Mouse (Mus musculus) C2C12 (cell line): ENCODE results near the gene Trak1. TPM values are rescaled to one million over a fixed set of nuclear protein-coding genes. Genes with fewer than 3 reads are reported as not detected.

Source experiments
- H3K27me3 ChIP-seq: one replicate; pipeline ENCODE4 v1.6.1; 2011; ENCODE audit not compliant: control insufficient read depth, insufficient read depth, insufficient read length
- H3K36me3 ChIP-seq: one replicate; pipeline ENCODE4 v1.6.1; 2011; ENCODE audit not compliant: control insufficient read depth, insufficient read depth
- H3K4me3 ChIP-seq: one replicate; pipeline ENCODE4 v1.5.1; 2011; ENCODE audit warnings: mild to moderate bottlenecking, control low read depth; ENCODE audit not compliant: poor library complexity, insufficient read depth, severe bottlenecking
- H3K79me2 ChIP-seq: one replicate; pipeline ENCODE4 v1.6.1; 2011; ENCODE audit not compliant: control insufficient read depth, insufficient read depth
- H3K79me3 ChIP-seq: one replicate; pipeline ENCODE4 v1.6.1; 2011; ENCODE audit warnings: low read depth, control low read depth
- H3ac ChIP-seq: one replicate; pipeline ENCODE3; 2011; ENCODE audit warnings: low read depth; ENCODE audit not compliant: control insufficient read depth, insufficient read length
- CEBPB ChIP-seq: IDR thresholded peaks from one replicate; pipeline ENCODE4 v1.6.1; 2011; ENCODE audit warnings: low read depth, mild to moderate bottlenecking, control low read depth, moderate library complexity
- CTCF ChIP-seq: IDR thresholded peaks from one replicate; pipeline ENCODE4 v1.5.1; 2011; ENCODE audit not compliant: control insufficient read depth, insufficient read depth, insufficient read length
- FOSL1 ChIP-seq: IDR thresholded peaks from one replicate; pipeline ENCODE4 v1.8.0; 2011; ENCODE audit warnings: mild to moderate bottlenecking, low read length; ENCODE audit not compliant: poor library complexity, insufficient read depth, severe bottlenecking
- MAX ChIP-seq: IDR thresholded peaks from one replicate; pipeline ENCODE4 v1.6.1; 2011; ENCODE audit warnings: mild to moderate bottlenecking, control low read depth
- MYOD1 ChIP-seq: IDR thresholded peaks from one replicate; pipeline ENCODE4 v1.6.1; 2011; ENCODE audit warnings: low read depth; ENCODE audit not compliant: control insufficient read depth, insufficient read length
- MYOG ChIP-seq: IDR thresholded peaks from one replicate; pipeline ENCODE4 v1.6.1; 2011; ENCODE audit not compliant: control insufficient read depth, insufficient read length; ENCODE audit errors: extremely low read depth
- USF1 ChIP-seq: IDR thresholded peaks from one replicate; pipeline ENCODE4 v1.6.1; 2011; ENCODE audit warnings: low read depth, mild to moderate bottlenecking, control low read depth, moderate library complexity
- polyA plus RNA-seq: library from polyadenylated mRNA; unstranded; fragments of >200 nt; fragmentation: generic; extraction: Trizol; gene quantifications from one replicate; pipeline ENCODE4 v1.2.1, GENCODE M21; 2012; ENCODE audit warnings: missing spikeins

Trak1 gene
- polyA plus RNA-seq, 1 experiment = 26.6 TPM

DNA sequence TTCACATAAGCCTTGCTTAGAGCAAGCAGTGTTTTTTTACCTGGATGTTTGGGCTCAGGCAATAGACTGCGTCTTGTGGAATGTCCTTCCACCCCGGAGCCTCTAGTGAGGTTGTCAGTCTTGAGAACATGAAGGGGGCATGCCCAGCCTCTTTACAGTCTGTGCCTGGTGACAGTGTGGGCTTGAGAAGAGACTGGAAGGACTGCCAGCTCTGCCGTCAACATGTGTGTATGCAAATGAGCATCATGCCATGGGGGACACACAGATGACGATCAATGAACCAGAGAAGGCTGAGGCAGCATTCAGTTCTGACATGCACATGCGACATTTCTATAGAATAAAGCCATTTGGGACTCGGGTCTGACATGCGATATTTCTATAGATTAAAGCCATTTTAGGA, 132.3 kb downstream of the Trak1 start:
- TF ChIP-seq MYOG (no peak), FOSL1 (no peak), MYOD1 (no peak), CTCF (no peak), CEBPB (no peak), USF1 (no peak), MAX (no peak)
- no peaks in the 10 kb centered on the region for H3K27me3 ChIP-seq
- no peak overlapping the region for H3ac ChIP-seq
- no peaks in the 10 kb centered on the region for H3K36me3 ChIP-seq
- H3K79me3 ChIP-seq = peaks cover 2% of the 10 kb centered on the region
- no peak overlapping the region for H3K4me3 ChIP-seq
- no peaks in the 10 kb centered on the region for H3K79me2 ChIP-seq

- H3ac ChIP-seq = no peak overlapping the region
- H3K36me3 ChIP-seq = no peaks in the 10 kb centered on the region
- no peaks in the 10 kb centered on the region for H3K79me2 ChIP-seq
- no peaks in the 10 kb centered on the region for H3K27me3 ChIP-seq
- TF ChIP-seq USF1 = no peak
- TF ChIP-seq FOSL1 = no peak
- TF ChIP-seq CEBPB = no peak
- no peak for TF ChIP-seq CTCF
- no peak for TF ChIP-seq MYOD1
- no peak for TF ChIP-seq MAX
- TF ChIP-seq MYOG = no peak
- no peak overlapping the region for H3K4me3 ChIP-seq
- H3K79me3 ChIP-seq = peaks cover 2% of the 10 kb centered on the region
Measured at GRCm38 (mm10) chr9:121430379-121430778, 133.1 kb downstream of the Trak1 start.

DNA sequence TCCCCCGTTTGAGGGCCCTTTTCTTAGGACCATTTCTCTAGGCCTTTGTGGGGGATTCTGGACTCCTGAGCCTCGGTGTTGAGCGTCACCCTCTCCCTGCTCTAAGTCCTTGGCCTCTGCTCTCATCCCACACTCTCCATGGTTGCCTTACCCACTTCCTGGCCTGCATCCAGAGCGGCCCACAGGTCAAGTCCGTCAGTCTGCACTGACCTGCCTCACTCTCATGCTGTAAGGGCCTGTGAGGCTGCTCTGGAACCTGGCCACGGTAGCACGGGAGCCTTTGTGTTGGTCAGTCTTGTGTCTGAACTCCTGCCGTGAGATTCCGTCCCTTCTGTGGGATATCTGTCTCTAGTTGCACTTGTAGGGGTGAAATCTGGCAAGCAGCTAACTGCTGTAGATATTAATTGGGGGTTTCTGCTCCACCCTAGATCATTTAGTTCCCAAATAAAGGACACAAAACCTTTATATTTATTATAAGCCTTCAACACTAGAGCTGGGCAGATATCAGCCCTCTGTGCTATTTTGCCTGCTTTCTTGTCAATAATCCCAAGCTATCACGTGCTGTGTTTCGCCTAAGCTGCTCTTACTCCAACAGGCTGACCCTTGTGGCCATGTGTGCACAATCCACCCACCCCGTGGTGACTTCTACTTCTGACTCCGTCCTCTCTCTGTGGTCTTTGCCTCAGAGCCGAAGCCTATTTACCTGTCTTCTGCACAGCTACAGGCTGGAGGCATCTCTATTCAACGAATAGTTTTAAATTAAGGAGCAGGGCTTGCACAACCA, 136.6 kb downstream of the Trak1 start:
- Histone ChIP-seq H3K27me3 (no peaks in the 10 kb centered on the region), H3K36me3 (no peaks in the 10 kb centered on the region), H3K4me3 (no peak overlapping the region), H3ac (no peak overlapping the region), H3K79me3 (peaks cover 2% of the 10 kb centered on the region), H3K79me2 (no peaks in the 10 kb centered on the region)
- TF ChIP-seq USF1 (no peak), CTCF (no peak), MYOD1 (no peak), MAX (no peak), FOSL1 (no peak), CEBPB (no peak), MYOG (no peak)

- Histone ChIP-seq H3K27me3 (no peaks in the 10 kb centered on the region), H3K36me3 (no peaks in the 10 kb centered on the region), H3K4me3 (no peak overlapping the region), H3ac (no peak overlapping the region), H3K79me2 (no peaks in the 10 kb centered on the region), H3K79me3 (no peaks in the 10 kb centered on the region)
- TF ChIP-seq CTCF (no peak), FOSL1 (no peak), MAX (no peak), MYOG (no peak), CEBPB (no peak), USF1 (no peak), MYOD1 (no peak)
Measured at GRCm38 (mm10) chr9:121435332-121435956, 138.1 kb downstream of the Trak1 start.

GRCm38 (mm10) chr9:121436501-121436900, 139.2 kb downstream of the Trak1 start:
- Histone ChIP-seq H3K4me3 (no peak overlapping the region), H3ac (no peak overlapping the region), H3K79me2 (no peaks in the 10 kb centered on the region), H3K36me3 (no peaks in the 10 kb centered on the region), H3K27me3 (no peaks in the 10 kb centered on the region), H3K79me3 (no peaks in the 10 kb centered on the region)
- TF ChIP-seq USF1 (no peak), MYOG (no peak), FOSL1 (no peak), MAX (no peak), CTCF (no peak), MYOD1 (no peak), CEBPB (no peak)
